Mouse (Mus musculus) embryonic facial prominence, embryonic 15.5 days (tissue): Measurements from ENCODE around the gene Tesmin. TPM values are rescaled to one million over a fixed set of nuclear protein-coding genes. Genes with fewer than 3 reads are reported as not detected.

Experiments
- ATAC-seq: fragments of 200-750 bp; cut with Nextera tagmentation; 2 replicates; pipeline ENCODE4 v1.8.0; 2017; ENCODE audit warnings: low read depth, moderate TSS enrichment; ENCODE audit not compliant: insufficient number of reproducible peaks, low FRiP score, low TSS enrichment
- H3K27ac ChIP-seq: fragments of 300-500 bp; sonication (generic); replicated peaks from 2 replicates; pipeline ENCODE4 v1.5.1; 2015; ENCODE audit warnings: mild to moderate bottlenecking, inconsistent platforms
- H3K27me3 ChIP-seq: fragments of 300-500 bp; sonication (generic); 2 replicates; pipeline ENCODE4 v1.6.1; 2015; ENCODE audit warnings: inconsistent platforms
- H3K36me3 ChIP-seq: fragments of 300-500 bp; sonication (generic); 2 replicates; pipeline ENCODE4 v1.6.1; 2015; ENCODE audit warnings: mild to moderate bottlenecking, inconsistent platforms
- H3K4me1 ChIP-seq: fragments of 300-500 bp; sonication (generic); 2 replicates; pipeline ENCODE4 v1.6.1; 2015; ENCODE audit warnings: inconsistent platforms
- H3K4me2 ChIP-seq: fragments of 300-500 bp; sonication (generic); replicated peaks from 2 replicates; pipeline ENCODE4 v1.6.1; 2015; ENCODE audit warnings: mild to moderate bottlenecking, inconsistent platforms
- H3K4me3 ChIP-seq: fragments of 300-500 bp; sonication (generic); replicated peaks from 2 replicates; pipeline ENCODE4 v1.5.1; 2015; ENCODE audit warnings: mild to moderate bottlenecking, inconsistent platforms
- H3K9ac ChIP-seq: fragments of 300-500 bp; sonication (generic); 2 replicates; pipeline ENCODE4 v1.6.1; 2015; ENCODE audit warnings: inconsistent platforms
- H3K9me3 ChIP-seq: fragments of 300-500 bp; sonication (generic); replicated peaks from 2 replicates; pipeline ENCODE4 v1.6.1; 2016; ENCODE audit warnings: inconsistent platforms
- WGBS: fragments of 180-500 bp; shearing (Covaris S2); methylation state at CpG from one replicate; pipeline ENCODE4 v1.1.7; 2015; 5-methylcytosine and 5-hydroxymethylcytosine counted together
- polyA plus RNA-seq: library from polyadenylated mRNA; unstranded; fragments of >200 nt; fragmentation: Nextera tagmentation; extraction: Ambion mirVana; gene quantifications from 2 replicates; pipeline ENCODE4 v1.2.1, GENCODE M21; 2015

The Tesmin gene
- polyA plus RNA-seq, 1 experiment from 2014 or later = 0.65 TPM

DNA sequence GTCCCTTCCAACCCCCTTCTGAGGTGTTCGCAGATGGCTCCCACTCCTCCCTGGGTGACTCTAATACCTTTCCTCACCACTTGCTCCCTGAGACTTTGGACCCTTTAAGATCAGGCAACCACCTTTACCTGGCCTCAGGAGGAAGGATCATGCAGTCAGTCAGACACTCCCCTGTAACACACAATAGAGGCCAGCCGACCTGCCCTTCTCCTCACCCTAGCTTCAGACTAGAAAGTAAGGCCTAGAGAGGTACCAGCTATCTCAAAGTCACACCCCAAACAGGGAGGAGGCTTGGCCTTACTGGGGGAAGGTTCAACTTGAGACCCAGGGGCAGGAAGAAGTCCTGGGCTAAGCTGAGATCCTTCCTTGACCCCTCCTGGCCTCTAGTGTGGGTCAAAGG is 35.6 kb downstream of the Tesmin start:
- H3K9ac ChIP-seq = no peak overlapping the region
- WGBS = 89% methylated on average over 2 of the region's 2 CpGs
- H3K4me2 ChIP-seq = no peak overlapping the region
- no peak overlapping the region for H3K4me3 ChIP-seq
- no peaks in the 10 kb centered on the region for H3K4me1 ChIP-seq
- no peaks in the 10 kb centered on the region for H3K36me3 ChIP-seq
- no peaks in the 10 kb centered on the region for H3K9me3 ChIP-seq
- ATAC-seq = no peak
- H3K27me3 ChIP-seq = no peaks in the 10 kb centered on the region
- H3K27ac ChIP-seq = no peak overlapping the region

DNA sequence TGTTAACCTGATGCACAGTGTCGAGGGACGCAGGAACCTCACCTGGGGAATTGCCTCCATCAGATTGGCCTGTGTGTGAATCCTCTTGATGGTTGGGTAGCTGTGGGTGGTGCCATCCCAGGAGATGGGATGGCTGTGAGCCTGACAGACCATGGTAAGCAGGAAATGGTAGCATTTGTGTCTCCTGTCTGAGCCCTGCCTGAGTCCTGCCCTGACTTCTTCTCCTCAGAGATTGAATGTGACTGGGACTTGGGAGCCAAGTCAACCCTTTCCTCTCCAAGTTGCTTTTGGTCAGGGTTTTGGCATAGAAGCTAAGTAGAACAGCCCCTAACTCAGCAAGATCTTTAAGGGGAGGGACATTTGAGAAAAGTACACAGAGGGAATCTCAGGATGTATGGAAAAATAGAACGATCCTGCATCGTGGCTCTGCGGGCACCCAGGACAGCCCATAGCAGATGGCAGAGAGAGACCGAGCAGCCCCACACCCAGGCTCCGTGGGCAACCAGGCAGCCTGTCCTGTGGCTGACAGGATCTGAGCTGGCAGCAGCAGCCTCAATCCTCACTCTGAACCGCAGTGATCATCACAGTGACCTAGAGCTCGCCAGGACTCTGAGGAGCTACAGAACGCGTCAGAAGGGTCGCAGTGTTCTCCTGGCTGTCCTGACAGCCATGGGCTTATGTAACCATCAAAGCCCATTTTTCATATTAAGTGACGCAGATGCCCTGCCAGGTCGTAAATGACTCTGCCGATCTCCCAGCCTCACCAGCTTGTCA is 39.6 kb downstream of the Tesmin start:
- no peak for ATAC-seq
- Histone ChIP-seq H3K27ac (no peak overlapping the region), H3K4me3 (no peak overlapping the region), H3K9me3 (no peaks in the 10 kb centered on the region), H3K27me3 (no peaks in the 10 kb centered on the region), H3K4me2 (no peak overlapping the region), H3K36me3 (no peaks in the 10 kb centered on the region), H3K9ac (no peak overlapping the region), H3K4me1 (no peaks in the 10 kb centered on the region)
- 77% methylated on average over 15 of the region's 15 CpGs for WGBS

DNA sequence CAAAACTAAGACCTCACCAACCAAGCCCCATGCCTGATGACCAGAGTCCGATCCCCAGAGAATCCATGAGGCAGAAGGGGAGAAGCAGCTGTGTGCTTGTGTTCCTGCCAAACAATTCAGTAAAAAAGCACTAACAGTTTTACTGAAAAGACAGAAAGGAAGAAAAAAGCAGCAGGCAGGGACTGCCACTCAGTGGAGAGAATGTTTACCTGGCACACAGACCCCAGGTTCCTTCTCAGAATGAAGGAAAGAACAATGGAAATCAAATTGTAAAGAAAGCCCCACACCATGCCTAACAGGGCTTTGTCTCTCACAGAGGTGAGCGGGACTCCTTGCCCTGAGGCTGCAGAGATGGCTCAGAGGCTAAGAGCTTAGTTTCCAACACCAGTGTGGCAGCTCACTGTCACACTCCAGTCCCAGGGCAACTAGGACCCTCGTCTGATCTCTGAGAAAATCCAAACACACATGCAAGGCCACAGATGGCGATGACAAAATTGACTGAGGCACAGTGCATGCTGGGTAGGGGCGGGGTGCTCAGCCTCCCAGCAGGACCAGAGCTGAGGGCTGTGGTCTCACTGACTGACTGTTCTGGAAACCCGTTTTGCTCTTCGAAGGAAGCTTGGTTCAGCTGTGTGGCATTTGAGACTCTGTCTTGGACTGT is 40.6 kb downstream of the Tesmin start:
- H3K27ac ChIP-seq = no peak overlapping the region
- no peaks in the 10 kb centered on the region for H3K36me3 ChIP-seq
- ATAC-seq = no peak
- no peak overlapping the region for H3K9ac ChIP-seq
- no peaks in the 10 kb centered on the region for H3K9me3 ChIP-seq
- H3K4me1 ChIP-seq = no peaks in the 10 kb centered on the region
- H3K27me3 ChIP-seq = no peaks in the 10 kb centered on the region
- H3K4me3 ChIP-seq = no peak overlapping the region
- H3K4me2 ChIP-seq = no peak overlapping the region
- WGBS = 41% methylated on average over 7 of the region's 7 CpGs

DNA sequence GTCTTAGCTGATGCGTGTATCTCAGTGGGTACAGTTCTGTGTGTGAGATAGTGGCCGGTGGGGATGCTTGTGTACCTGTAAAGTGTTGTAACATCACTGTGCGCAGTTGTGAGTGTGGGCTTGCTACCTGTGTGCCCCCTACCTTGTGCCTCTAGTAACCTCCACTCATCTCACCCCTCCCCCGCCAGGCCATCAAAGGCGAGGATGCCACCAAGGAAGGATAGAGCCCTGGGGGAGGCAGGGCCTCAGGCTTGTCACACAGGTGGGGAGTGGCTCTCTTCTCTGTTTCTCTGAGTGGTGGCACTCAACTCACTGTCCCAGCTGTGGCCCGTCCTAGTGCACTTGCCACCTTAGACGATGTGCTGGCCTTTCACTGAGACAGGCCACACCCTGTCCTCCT is 42.4 kb downstream of the Tesmin start:
- Histone ChIP-seq H3K36me3 (no peaks in the 10 kb centered on the region), H3K27ac (no peak overlapping the region), H3K9ac (no peak overlapping the region), H3K9me3 (no peaks in the 10 kb centered on the region), H3K27me3 (no peaks in the 10 kb centered on the region), H3K4me3 (no peak overlapping the region), H3K4me2 (no peak overlapping the region), H3K4me1 (no peaks in the 10 kb centered on the region)
- no peak for ATAC-seq
- WGBS = 65% methylated on average over 7 of the region's 7 CpGs

DNA sequence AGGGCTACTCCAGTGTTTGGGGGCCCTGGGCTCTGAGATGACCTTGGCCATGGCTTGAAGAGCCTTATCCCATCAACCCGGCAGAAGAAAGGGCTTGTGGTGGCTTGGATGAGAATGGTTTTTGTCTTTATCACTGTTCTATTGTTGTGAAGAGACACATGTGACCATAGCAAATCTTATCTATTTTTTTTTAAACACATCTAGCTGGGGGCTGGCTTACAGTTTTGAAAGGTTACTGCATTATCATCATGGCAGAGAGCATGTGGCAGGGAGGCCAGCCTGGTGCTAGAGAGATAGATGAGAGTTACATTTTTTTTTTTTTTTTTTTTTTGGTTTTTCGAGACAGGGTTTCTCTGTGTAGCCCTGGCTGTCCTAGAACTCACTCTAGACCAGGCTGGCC is 43.3 kb downstream of the Tesmin start:
- 83% methylated on average over 2 of the region's 2 CpGs for WGBS
- no peaks in the 10 kb centered on the region for H3K4me1 ChIP-seq

DNA sequence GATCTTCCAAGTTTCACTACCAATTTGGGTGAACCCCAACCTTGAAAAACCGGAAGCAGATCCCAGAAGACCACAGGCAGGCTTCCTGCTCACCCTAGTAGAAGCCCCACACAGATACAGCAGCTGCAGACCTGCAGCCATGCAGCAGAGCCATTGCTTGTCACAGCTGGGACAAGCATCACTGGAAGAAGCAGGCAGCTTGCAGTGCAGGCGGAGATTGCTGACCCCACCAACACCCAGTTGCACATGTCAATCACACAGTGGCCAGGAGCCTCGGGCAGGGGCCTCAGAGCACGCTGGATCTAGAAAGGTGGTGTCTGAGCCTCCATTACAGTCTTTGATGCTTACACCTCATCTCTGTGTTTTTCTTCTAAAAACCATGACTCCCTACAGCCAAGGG is 45.5 kb downstream of the Tesmin start:
- Histone ChIP-seq H3K9ac (no peak overlapping the region), H3K9me3 (no peaks in the 10 kb centered on the region), H3K36me3 (no peaks in the 10 kb centered on the region), H3K4me1 (no peaks in the 10 kb centered on the region), H3K27ac (no peak overlapping the region), H3K4me2 (no peak overlapping the region), H3K4me3 (no peak overlapping the region), H3K27me3 (no peaks in the 10 kb centered on the region)
- 27% methylated on average over 4 of the region's 4 CpGs for WGBS
- no peak for ATAC-seq

More for the DNA sequence above, 43.3 kb downstream of the Tesmin start:
- Histone ChIP-seq H3K27me3 (no peaks in the 10 kb centered on the region), H3K4me2 (no peak overlapping the region), H3K4me3 (no peak overlapping the region), H3K9me3 (no peaks in the 10 kb centered on the region), H3K9ac (no peak overlapping the region), H3K36me3 (no peaks in the 10 kb centered on the region), H3K27ac (no peak overlapping the region)
- no peak for ATAC-seq

DNA sequence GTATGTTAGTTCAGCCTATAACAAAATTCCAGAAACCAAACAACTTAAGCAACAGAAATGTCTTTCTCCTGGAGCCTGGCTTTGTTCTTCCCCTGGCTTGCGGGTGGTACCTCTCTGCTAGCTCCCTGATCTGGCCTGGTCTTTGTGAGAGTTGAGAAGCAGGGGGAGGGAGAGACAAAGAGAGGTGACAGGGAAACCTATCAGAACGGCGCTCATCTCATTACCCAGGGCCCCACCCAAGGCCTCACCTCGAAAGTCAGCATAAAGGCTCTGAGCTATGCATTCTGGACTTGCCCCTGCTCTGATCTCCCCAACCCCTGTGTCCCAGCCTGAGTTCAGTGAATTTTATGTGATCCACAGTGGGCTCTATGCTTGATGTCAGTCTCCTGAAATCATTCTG is 46.0 kb downstream of the Tesmin start:
- H3K4me3 ChIP-seq = no peak overlapping the region
- no peak overlapping the region for H3K27ac ChIP-seq
- no peaks in the 10 kb centered on the region for H3K36me3 ChIP-seq
- ATAC-seq = no peak
- WGBS = 54% methylated on average over 4 of the region's 4 CpGs
- H3K9ac ChIP-seq = no peak overlapping the region
- H3K4me1 ChIP-seq = no peaks in the 10 kb centered on the region
- H3K4me2 ChIP-seq = no peak overlapping the region
- H3K9me3 ChIP-seq = no peaks in the 10 kb centered on the region
- H3K27me3 ChIP-seq = no peaks in the 10 kb centered on the region

DNA sequence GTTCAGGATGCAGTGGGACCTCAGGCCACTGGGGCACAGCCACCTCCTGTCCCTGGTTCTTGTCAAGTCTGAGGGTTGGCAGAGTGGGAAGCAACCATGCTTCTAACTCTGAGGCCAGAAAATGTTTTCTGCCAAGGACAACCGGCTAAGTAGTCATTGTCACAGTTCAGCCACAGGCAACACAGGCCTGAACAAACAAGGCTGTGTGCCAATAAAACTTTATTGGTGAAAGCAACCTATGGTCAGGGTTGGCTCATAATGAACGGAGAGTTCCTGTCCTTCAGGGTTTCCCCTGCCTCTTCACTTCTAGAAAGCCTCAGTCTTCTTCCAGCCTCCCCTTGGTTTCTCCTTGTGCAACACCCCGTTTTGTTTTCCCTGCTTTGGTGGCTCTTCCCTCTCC is 47.2 kb downstream of the Tesmin start:
- ATAC-seq = no peak
- H3K27me3 ChIP-seq = no peaks in the 10 kb centered on the region
- WGBS = 73% methylated on average over 3 of the region's 3 CpGs
- H3K4me1 ChIP-seq = no peaks in the 10 kb centered on the region
- no peak overlapping the region for H3K27ac ChIP-seq
- no peaks in the 10 kb centered on the region for H3K9me3 ChIP-seq
- no peak overlapping the region for H3K4me3 ChIP-seq
- H3K9ac ChIP-seq = no peak overlapping the region
- no peaks in the 10 kb centered on the region for H3K36me3 ChIP-seq
- H3K4me2 ChIP-seq = no peak overlapping the region

DNA sequence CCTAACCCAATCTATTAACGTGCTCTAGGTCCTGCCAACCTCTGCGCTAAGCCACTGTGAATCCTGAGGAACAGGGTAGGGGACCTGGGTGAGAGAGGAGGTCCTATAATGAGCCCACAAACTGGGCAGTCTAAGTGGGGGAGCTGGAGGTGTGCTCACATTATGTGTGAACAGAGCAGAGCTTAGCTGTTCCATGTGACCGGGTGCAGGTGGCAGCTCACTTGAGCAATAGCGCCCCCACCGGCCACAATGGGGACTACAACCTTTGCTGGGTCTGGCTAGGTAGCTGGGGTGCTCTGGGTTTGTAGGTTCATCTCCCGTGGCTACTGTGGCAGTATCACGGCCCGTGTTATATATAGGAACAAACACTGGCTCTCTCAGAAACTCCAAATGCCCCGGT is 48.2 kb downstream of the Tesmin start:
- no peak overlapping the region for H3K4me3 ChIP-seq
- no peak overlapping the region for H3K9ac ChIP-seq
- no peak overlapping the region for H3K27ac ChIP-seq
- 57% methylated on average over 9 of the region's 9 CpGs for WGBS
- no peak overlapping the region for H3K4me2 ChIP-seq
- 0 out of 2 replicates have a peak, but pooled peaks cover 2% of the 10 kb centered on the region for H3K4me1 ChIP-seq
- no peaks in the 10 kb centered on the region for H3K36me3 ChIP-seq
- no peak for ATAC-seq
- H3K9me3 ChIP-seq = no peaks in the 10 kb centered on the region
- H3K27me3 ChIP-seq = no peaks in the 10 kb centered on the region

DNA sequence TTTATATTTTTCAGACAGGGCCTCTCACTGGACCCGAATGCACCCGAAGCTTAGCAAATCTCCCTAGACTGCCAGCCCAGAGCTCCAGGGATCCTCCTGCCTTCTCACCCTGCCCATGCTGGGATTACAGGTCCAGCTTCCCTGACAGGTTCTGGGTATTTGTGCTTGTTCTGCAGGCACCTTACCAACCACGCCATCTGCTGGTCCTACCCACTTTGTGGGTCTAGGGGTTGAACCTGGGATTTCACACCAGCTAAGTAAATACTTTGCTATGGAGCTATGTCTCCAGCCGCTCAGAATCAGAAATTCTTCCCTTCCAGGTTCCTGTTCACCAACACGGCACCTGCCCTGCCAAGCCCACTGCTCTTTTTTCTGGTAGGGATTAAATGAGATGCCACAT is 49.3 kb downstream of the Tesmin start:
- Histone ChIP-seq H3K27me3 (no peaks in the 10 kb centered on the region), H3K9me3 (no peaks in the 10 kb centered on the region), H3K4me3 (no peak overlapping the region), H3K27ac (no peak overlapping the region), H3K4me1 (0 out of 2 replicates have a peak, but pooled peaks cover 2% of the 10 kb centered on the region), H3K36me3 (no peaks in the 10 kb centered on the region), H3K9ac (no peak overlapping the region), H3K4me2 (no peak overlapping the region)
- 58% methylated on average over 5 of the region's 5 CpGs for WGBS
- ATAC-seq = no peak

DNA sequence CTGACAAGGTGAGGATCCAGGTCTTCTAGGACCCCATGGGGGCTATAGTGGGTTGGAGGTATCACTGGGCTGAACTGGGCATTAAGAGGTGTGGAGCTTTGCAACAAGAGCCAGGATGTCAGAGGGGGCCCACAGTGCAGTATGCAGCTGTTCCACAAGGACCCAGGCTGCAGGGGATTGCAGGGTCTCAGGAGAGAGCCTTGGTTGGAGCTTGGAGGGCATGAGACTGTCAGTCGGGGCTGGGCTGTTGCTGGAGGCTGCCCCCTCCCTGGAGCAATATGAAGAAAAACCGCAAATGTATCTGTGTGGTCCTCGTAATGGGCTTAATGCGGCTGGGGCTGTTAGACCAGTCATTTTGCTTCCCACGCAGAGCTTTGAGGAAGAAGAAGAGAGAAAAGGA is 52.0 kb downstream of the Tesmin start:
- Histone ChIP-seq H3K27ac (no peak overlapping the region), H3K9ac (no peak overlapping the region), H3K4me3 (no peak overlapping the region), H3K36me3 (no peaks in the 10 kb centered on the region), H3K4me2 (no peak overlapping the region), H3K27me3 (no peaks in the 10 kb centered on the region), H3K9me3 (no peaks in the 10 kb centered on the region), H3K4me1 (0 out of 2 replicates have a peak, but pooled peaks cover 2% of the 10 kb centered on the region)
- ATAC-seq = peak; percentile 55; the same call in 1 of the 2 replicates
- WGBS = 24% methylated on average over 5 of the region's 5 CpGs

DNA sequence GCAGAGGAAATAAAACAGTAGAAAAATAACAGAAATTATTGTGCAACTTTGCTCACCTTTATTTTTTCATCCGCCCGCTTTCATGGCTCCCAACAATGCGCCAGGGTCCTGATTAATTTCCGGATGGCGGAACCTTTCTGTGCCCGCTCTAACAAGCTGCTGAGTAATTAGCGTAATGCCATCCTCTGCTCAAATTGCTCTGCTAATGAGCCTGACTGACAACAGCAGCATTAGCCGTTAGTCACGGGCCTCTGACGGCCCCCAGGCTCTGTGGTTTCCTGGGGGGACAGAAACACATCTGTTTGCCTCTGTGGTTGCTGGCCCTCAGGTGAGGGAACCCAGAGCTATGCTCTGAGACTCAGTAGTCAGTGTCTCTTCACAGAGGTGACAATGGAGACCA is 52.4 kb downstream of the Tesmin start:
- WGBS = 18% methylated on average over 10 of the region's 10 CpGs
- Histone ChIP-seq H3K4me2 (no peak overlapping the region), H3K9ac (no peak overlapping the region), H3K27ac (no peak overlapping the region), H3K9me3 (no peaks in the 10 kb centered on the region), H3K4me3 (no peak overlapping the region), H3K4me1 (0 out of 2 replicates have a peak, but pooled peaks cover 2% of the 10 kb centered on the region), H3K27me3 (no peaks in the 10 kb centered on the region), H3K36me3 (no peaks in the 10 kb centered on the region)
- ATAC-seq = no peak
